Mouse (Mus musculus) heart, adult 2 months (tissue): Measurements from ENCODE around the gene Tcte1. TPM values are rescaled to one million over a fixed set of nuclear protein-coding genes. Genes with fewer than 3 reads are reported as not detected.

Source experiments
- DNase-seq, 2 experiments: peaks; one replicate each; pipeline ENCODE4 v3.0.0; 2021
- H3K27ac ChIP-seq: fragments of 200-600 bp; 2 replicates; pipeline ENCODE4 v1.8.1; 2022
- H3K27me3 ChIP-seq: fragments of 200-500 bp; 2 replicates; pipeline ENCODE4 v1.6.1; 2012; ENCODE audit warnings: mild to moderate bottlenecking, low read length, inconsistent platforms, mixed read lengths; ENCODE audit not compliant: control insufficient read depth, insufficient read depth
- H3K36me3 ChIP-seq: fragments of 200-500 bp; 2 replicates; pipeline ENCODE4 v1.6.1; 2012; ENCODE audit warnings: low read length, inconsistent platforms; ENCODE audit not compliant: control insufficient read depth, insufficient read depth
- H3K4me1 ChIP-seq: fragments of 200-500 bp; 2 replicates; pipeline ENCODE4 v1.6.1; 2011; ENCODE audit warnings: low read length; ENCODE audit not compliant: control insufficient read depth, insufficient read depth
- H3K4me3 ChIP-seq: fragments of 200-600 bp; 2 replicates; pipeline ENCODE4 v1.8.1; 2022
- H3K79me2 ChIP-seq: fragments of 200-500 bp; replicated peaks from 2 replicates; pipeline ENCODE4 v1.6.1; 2012; ENCODE audit warnings: mild to moderate bottlenecking, inconsistent platforms, low read length, moderate library complexity, mixed read lengths; ENCODE audit not compliant: control insufficient read depth, insufficient read depth
- H3K9ac ChIP-seq: fragments of 200-500 bp; 2 replicates; pipeline ENCODE4 v1.6.1; 2012; ENCODE audit warnings: low read depth, mild to moderate bottlenecking, control low read depth, inconsistent platforms, low read length, mixed read lengths
- CTCF ChIP-seq: fragments of 200-600 bp; IDR thresholded peaks from 2 replicates; pipeline ENCODE4 v1.8.1; 2022; ENCODE audit warnings: antibody characterized with exemption, mild to moderate bottlenecking, moderate library complexity
- EP300 ChIP-seq: fragments of 200-500 bp; IDR thresholded peaks from 2 replicates; pipeline ENCODE4 v1.6.1; 2011; ENCODE audit warnings: low read depth, low read length, control low read depth; ENCODE audit not compliant: insufficient read depth
- POLR2A ChIP-seq: fragments of 200-500 bp; IDR thresholded peaks from 2 replicates; pipeline ENCODE4 v1.6.1; 2011; ENCODE audit warnings: mild to moderate bottlenecking, low read depth, low read length, control low read depth; ENCODE audit not compliant: insufficient read depth
- WGBS: fragments of 180-500 bp; shearing (Covaris S2); methylation state at CpG from one replicate; pipeline ENCODE4 v1.1.7; 2018; 5-methylcytosine and 5-hydroxymethylcytosine counted together
- intact Hi-C: fragments of 180-260 bp; cut with DNase I; formaldehyde crosslinking; loops from one replicate; pipeline ENCODE4 v1.15.1; 2025
- polyA plus RNA-seq: library from polyadenylated mRNA; depleted of rRNA; stranded (reverse); fragments of >200 nt; gene quantifications from 2 replicates; pipeline ENCODE4 v1.2.3, GENCODE M21; 2012
- total RNA-seq, 2 experiments: library from RNA; stranded (reverse); gene quantifications; 2 replicates each; pipeline ENCODE4 v1.2.3; 2021

Gene Tcte1
- total and polyA plus RNA-seq, 3 experiments: 0.90 TPM; not detected in 2

DNA sequence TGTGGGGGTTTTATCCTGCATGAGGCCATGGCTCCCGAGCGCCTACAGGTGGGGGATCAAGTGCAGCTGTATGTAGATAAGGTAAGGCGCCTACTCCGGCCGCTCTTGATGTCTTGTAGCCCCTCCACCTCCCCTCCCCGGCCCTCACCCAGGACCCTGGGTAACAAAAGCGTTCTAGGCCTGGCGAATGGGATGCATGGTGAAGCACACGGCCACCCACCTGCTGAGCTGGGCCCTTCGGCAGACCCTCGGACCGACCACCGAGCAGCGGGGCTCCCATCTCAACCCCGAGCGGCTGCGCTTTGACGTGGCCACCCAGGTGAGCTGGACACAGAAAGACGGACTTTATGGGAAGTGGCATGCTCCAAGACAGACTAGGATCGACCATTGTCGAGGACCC, 6.1 kb upstream of the Tcte1 start:
- Histone ChIP-seq H3K9ac (no peak overlapping the region), H3K27ac (no peak overlapping the region), H3K79me2 (no peaks in the 10 kb centered on the region), H3K4me1 (no peaks in the 10 kb centered on the region), H3K36me3 (no peaks in the 10 kb centered on the region), H3K27me3 (no peaks in the 10 kb centered on the region), H3K4me3 (no peak overlapping the region)
- 93% methylated on average over 21 of the region's 21 CpGs for WGBS
- TF ChIP-seq POLR2A (no peak), EP300 (no peak), CTCF (no peak)
- no peak for DNase-seq
- intact Hi-C loops: loop anchor here (2.0 kb wide), 1 partner anchor 126 kb away; no protein-coding TSS in a partner anchor

DNA sequence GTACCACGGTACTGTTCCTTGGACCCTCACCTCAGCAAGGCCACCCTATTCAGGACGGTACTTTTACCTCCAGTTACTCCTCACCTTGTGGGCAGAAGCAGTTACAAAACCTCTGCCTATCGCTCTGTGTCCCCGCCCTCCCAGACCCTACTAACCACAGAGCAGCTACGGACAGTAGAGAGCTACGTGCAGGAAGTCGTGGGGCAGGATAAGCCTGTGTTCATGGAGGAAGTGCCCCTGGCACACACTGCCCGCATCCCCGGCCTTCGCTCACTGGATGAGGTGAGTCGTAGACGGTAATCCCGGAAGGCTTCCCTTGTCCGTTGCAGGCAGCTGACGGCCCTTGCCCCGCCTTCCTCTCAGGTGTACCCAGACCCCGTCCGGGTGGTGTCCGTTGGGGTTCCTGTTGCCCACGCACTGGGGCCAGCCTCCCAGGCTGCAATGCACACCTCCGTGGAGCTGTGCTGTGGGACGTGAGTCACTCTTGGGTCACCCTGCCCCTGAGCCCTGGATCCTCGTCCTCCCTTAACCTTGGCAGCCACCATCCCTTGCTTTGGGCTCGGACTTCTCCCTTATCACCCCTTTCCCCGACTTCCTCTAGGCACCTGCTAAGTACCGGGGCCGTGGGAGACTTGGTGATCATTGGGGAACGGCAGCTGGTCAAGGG, 5.6 kb upstream of the Tcte1 start:
- H3K36me3 ChIP-seq: no peaks in the 10 kb centered on the region
- no peak for DNase-seq
- H3K79me2 ChIP-seq: no peaks in the 10 kb centered on the region
- H3K9ac ChIP-seq: no peak overlapping the region
- no peaks in the 10 kb centered on the region for H3K4me1 ChIP-seq
- intact Hi-C loops: loop anchor here (2.0 kb wide), 1 partner anchor 125 kb away; no protein-coding TSS in a partner anchor
- no peak overlapping the region for H3K4me3 ChIP-seq
- no peaks in the 10 kb centered on the region for H3K27me3 ChIP-seq
- no peak overlapping the region for H3K27ac ChIP-seq
- TF ChIP-seq POLR2A (no peak), EP300 (no peak), CTCF (no peak)
- 90% methylated on average over 28 of the region's 28 CpGs for WGBS

DNA sequence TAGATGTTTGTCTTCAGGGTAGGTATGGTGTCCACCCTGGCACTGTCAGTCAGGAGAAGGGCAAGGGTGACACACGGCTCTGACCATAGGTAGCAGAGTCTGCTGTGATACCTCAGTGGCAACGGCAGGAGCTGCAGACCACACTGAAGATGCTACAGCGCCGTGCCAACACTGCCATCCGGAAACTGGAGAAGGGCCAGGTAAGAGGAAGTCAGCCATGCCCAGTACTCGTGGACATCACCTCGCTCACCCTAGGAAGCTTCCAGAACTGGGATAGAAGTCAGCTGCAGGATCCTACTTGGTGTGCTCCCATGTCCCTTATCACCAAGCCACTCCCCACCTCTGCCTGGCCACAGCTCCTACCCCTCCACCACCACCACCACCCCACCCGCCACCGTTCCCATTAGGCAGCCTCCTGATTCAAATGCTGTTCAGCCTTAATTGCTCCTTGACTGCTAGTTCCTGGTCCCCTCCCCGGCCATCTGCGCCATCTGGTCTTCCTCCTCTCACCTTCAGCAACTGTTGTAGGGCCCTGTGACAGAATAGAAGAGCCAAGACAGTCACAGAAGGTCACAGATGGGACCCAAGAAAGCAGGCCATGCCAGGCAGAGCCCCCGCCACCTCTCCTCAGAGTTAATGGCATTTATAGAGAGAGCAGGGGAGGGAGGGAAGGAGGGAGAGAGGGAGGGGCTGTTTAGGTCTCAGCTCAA, 4.3 kb upstream of the Tcte1 start:
- Histone ChIP-seq H3K79me2 (no peaks in the 10 kb centered on the region), H3K36me3 (no peaks in the 10 kb centered on the region), H3K9ac (no peak overlapping the region), H3K4me1 (no peaks in the 10 kb centered on the region), H3K27ac (no peak overlapping the region), H3K4me3 (no peak overlapping the region), H3K27me3 (no peaks in the 10 kb centered on the region)
- TF ChIP-seq CTCF (no peak), POLR2A (no peak), EP300 (no peak)
- DNase-seq: no peak
- WGBS: 90% methylated on average over 12 of the region's 12 CpGs
- intact Hi-C loops: no loop called here

DNA sequence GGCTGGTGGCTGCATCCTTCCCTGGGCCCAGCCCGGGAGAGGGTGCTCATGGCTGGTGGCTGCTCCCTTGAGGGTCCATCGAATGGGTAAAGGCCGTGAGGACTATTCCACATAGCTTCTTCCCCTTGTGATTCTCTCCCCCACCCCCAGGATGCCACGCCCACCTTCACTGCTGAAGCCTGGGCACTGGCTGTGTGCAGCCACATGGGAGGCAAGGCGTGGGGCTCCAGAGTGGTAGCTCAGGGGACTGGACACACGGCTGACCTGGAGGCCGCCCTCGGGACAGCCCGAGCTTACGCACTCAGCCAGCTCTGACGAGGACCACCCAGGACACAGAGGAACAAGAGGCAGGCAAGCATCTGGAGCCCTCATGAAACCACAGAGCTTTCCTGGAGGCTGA, 3.1 kb upstream of the Tcte1 start:
- TF ChIP-seq POLR2A: no peak
- TF ChIP-seq CTCF: no peak
- TF ChIP-seq EP300: no peak
- Histone ChIP-seq H3K27ac (no peak overlapping the region), H3K4me3 (no peak overlapping the region), H3K79me2 (no peaks in the 10 kb centered on the region), H3K27me3 (no peaks in the 10 kb centered on the region), H3K4me1 (no peaks in the 10 kb centered on the region), H3K36me3 (no peaks in the 10 kb centered on the region), H3K9ac (no peak overlapping the region)
- intact Hi-C loops: no loop called here
- WGBS: 87% methylated on average over 11 of the region's 11 CpGs
- DNase-seq: no peak

DNA sequence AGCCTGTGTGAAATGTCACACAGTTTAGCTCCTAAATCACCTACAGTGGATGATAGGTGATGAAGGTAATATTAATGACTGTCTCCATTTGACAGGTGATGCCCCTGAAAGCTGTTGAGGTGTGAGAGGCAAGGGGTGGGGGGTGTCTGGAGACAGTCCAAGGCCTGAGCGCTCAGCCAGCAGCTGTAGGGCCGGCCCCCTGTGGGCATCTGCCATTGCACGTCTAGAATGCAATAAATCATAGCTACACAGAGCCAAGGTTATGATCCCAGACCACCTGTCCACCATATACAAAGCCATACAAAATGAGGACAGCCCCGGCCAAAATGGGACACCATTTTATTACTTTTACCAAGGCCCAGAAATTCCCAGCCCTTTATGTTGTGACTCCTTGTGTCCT, 1.7 kb downstream of the Tcte1 start:
- peaks cover 2% of the 10 kb centered on the region; the same call in 1 of the 2 replicates for H3K27me3 ChIP-seq
- no peaks in the 10 kb centered on the region for H3K36me3 ChIP-seq
- 85% methylated on average over 4 of the region's 4 CpGs for WGBS
- intact Hi-C loops: no loop called here
- no peaks in the 10 kb centered on the region for H3K4me1 ChIP-seq
- TF ChIP-seq CTCF (no peak), POLR2A (no peak), EP300 (no peak)
- no peak overlapping the region for H3K4me3 ChIP-seq
- H3K9ac ChIP-seq: no peak overlapping the region
- H3K27ac ChIP-seq: no peak overlapping the region
- no peak for DNase-seq
- H3K79me2 ChIP-seq: no peaks in the 10 kb centered on the region

DNA sequence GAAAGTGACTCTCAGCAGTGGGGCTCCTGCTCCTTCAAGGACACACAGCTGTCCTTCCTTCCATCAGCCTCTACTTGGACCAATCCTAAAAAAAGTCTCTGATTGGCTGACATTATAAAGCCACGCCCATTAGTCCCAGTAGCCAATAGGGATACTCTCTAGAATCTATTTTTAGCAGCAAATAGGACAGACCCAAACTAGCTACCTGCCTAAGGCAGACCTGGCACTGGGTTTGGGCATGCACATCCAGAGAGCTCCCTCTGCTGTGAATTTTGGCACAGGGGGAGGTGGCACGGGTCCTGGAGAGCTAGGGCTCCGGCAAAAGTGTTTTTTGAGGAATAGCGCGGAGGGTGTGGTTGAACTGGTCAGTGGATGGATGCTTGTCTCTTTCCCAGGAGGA, 3.3 kb downstream of the Tcte1 start:
- intact Hi-C loops: no loop called here
- H3K4me1 ChIP-seq: no peaks in the 10 kb centered on the region
- H3K27me3 ChIP-seq: peaks cover 5% of the 10 kb centered on the region; the same call in 1 of the 2 replicates
- WGBS: 22% methylated on average over 5 of the region's 5 CpGs
- no peak overlapping the region for H3K27ac ChIP-seq
- no peaks in the 10 kb centered on the region for H3K36me3 ChIP-seq
- H3K9ac ChIP-seq: no peak overlapping the region
- H3K79me2 ChIP-seq: no peaks in the 10 kb centered on the region
- no peak for DNase-seq
- H3K4me3 ChIP-seq: no peak overlapping the region
- no peak for TF ChIP-seq POLR2A
